Mouse (Mus musculus): ENCODE measurements around the gene Fam193a.

DNA sequence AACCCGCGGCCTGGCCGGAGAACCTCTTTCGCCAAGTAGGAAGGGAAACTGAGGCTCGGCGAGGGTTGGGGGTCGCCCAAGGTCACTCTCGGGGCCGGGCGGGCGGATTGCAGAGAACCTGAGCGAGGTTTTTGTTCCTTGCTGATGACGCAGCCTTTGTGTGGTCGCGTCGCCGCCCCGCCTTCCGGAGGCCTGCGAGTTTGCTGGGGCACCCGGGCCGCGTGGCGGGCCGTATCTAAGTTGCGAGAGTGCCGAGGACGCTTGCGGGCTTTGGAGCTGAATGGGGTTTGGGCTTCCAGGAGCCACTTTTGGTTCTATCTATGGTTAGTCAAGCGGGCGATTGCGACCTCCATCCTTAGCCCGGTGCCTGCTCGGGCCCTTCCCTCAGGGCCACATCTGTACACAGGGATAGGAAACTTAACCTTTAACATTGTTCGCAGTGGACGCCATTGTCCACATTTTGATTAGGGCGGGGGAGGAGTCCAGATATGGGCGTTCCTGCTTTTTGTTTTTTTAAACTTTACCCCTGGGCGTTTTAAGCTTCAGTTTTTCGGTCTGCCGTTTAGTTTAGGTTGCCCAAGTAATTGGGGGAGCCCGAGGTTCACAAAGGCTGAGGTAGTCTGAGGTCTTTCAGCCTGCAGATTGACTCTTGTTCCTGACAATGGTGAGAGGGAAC is 32.8 kb upstream of the Fam193a start:
- 0 out of 2 replicates have a peak, but pooled peaks have one; percentile 17 for TF ChIP-seq ETS1 (IDR thresholded peaks at IDR 0.05; ENCODE audit: low read depth, low read length)
- TF ChIP-seq CTCF (IDR thresholded peaks at IDR 0.05 in 2 of 3, conservative IDR thresholded peaks at IDR 0.05 in 1 of 3; ENCODE audit: control insufficient read depth in 1 of 3, insufficient read depth in 1 of 3, low read depth in 2 of 3, low read length in 3 of 3, poor library complexity in 1 of 3, severe bottlenecking in 1 of 3) = no peak
- no peak for TF ChIP-seq EP300 (IDR thresholded peaks at IDR 0.05; ENCODE audit: low read depth in 1 of 2, low read length in 2 of 2)
- no peak; the same call in 1 of the 2 replicates for TF ChIP-seq KAT2A (conservative IDR thresholded peaks at IDR 0.05; ENCODE audit: low read depth, low read length)
- TF ChIP-seq USF1 (IDR thresholded peaks at IDR 0.05; ENCODE audit: low read depth, low read length) = no peak
- no peak for TF ChIP-seq GATA1 (IDR thresholded peaks at IDR 0.05; ENCODE audit: low read depth, low read length)
- TF ChIP-seq MXI1 (IDR thresholded peaks at IDR 0.05; ENCODE audit: low read depth, low read length) = peak; percentile 92
- peak; percentile 32; the same call in 1 of the 2 replicates for TF ChIP-seq TCF12 (IDR thresholded peaks at IDR 0.05; ENCODE audit: low read depth, low read length)
- no peak for TF ChIP-seq BHLHE40 (IDR thresholded peaks at IDR 0.05; ENCODE audit: borderline replicate concordance, low read depth, low read length)
- peak; percentile 26; the same call in 1 of the 2 replicates for TF ChIP-seq NELFE (IDR thresholded peaks at IDR 0.05; ENCODE audit: low read depth, low read length)
- no peak for TF ChIP-seq POLR2AphosphoS5 (IDR thresholded peaks at IDR 0.05; ENCODE audit: borderline replicate concordance, low read depth, low read length)

Measured in MEL (cell line).